Mouse (Mus musculus) Patski (cell line): ENCODE measurements at regions not wholly inside any gene's neighbourhood (a gene's known extent, or its start where the extent isn't known, plus 50 kb on each side); places are given as distances from the start of the nearest gene placed in this dataset.

ENCODE experiments used
- ATAC-seq: fragments of 100-300 bp; one replicate; pipeline ENCODE4 v1.8.0; 2021
- CTCF ChIA-PET: fragments of 350-600 bp; sonication (Branson Sonifier 250); formaldehyde crosslinking; loops from one replicate; lab custom pipeline; 2022; ENCODE audit warnings: inconsistent platforms; lab: Charles Lee
- POLR2A ChIA-PET: fragments of 350-600 bp; sonication (Branson Sonifier 250); formaldehyde crosslinking; loops from one replicate; lab custom pipeline; 2022; ENCODE audit warnings: antibody characterized with exemption, inconsistent platforms; lab: Charles Lee
- DNase-seq: peaks from one replicate; pipeline ENCODE4 v3.0.0-alpha.2; 2011; ENCODE audit warnings: low read depth, low spot score
- H3K27me3 ChIP-seq: fragments of 371-371 bp; one replicate; pipeline ENCODE4 v1.5.1; 2021
- CTCF ChIP-seq: fragments of 100-300 bp; IDR thresholded peaks from one replicate; pipeline ENCODE4 v1.5.1; 2021
- in situ Hi-C: fragments of 300-500 bp; cut with MboI; formaldehyde crosslinking; loops from 3 replicates; pipeline ENCODE4 v1.11.1; 2018; ENCODE audit warnings: low pct_unique_long_range_greater_than_20kb, mixed read lengths

GRCm38 (mm10) chr3:23001071-23001470 is 924.6 kb downstream of the Tbl1xr1 start:
- CTCF ChIA-PET = no interaction called here
- no peak for TF ChIP-seq CTCF
- POLR2A ChIA-PET = no interaction called here
- DNase-seq (no peak), ATAC-seq (no peak)
- in situ Hi-C loops = no loop called here
- no peaks in the 10 kb centered on the region for H3K27me3 ChIP-seq

GRCm38 (mm10) chr3:23032064-23032463 is 955.6 kb downstream of the Tbl1xr1 start:
- no peak for TF ChIP-seq CTCF
- ATAC-seq = no peak
- in situ Hi-C loops = no loop called here
- DNase-seq = no peak
- no peaks in the 10 kb centered on the region for H3K27me3 ChIP-seq
- CTCF ChIA-PET = interaction anchor here (0.8 kb wide), 1 partner anchor 14 kb away, joined by 3 read pairs; no protein-coding TSS in a partner anchor
- POLR2A ChIA-PET = no interaction called here

GRCm38 (mm10) chr3:23063180-23063965 is 986.9 kb downstream of the Tbl1xr1 start:
- POLR2A ChIA-PET = no interaction called here
- H3K27me3 ChIP-seq = no peaks in the 10 kb centered on the region
- in situ Hi-C loops = no loop called here
- TF ChIP-seq CTCF = no peak
- CTCF ChIA-PET = no interaction called here
- DNase-seq (no peak), ATAC-seq (no peak)

- in situ Hi-C loops = no loop called here
- no peak for ATAC-seq
- no peak for DNase-seq
- H3K27me3 ChIP-seq = no peaks in the 10 kb centered on the region
- POLR2A ChIA-PET = no interaction called here
- CTCF ChIA-PET = no interaction called here
- no peak for TF ChIP-seq CTCF
Measured at GRCm38 (mm10) chr3:23071486-23071885, 995.0 kb downstream of the Tbl1xr1 start.
